Mouse (Mus musculus) embryonic fibroblast, embryonic 13.5 days (primary cell): ENCODE measurements at regions not wholly inside any gene's neighbourhood (a gene's known extent, or its start where the extent isn't known, plus 50 kb on each side); places are given as distances from the start of the nearest gene placed in this dataset.

Experiments used
- H3K27ac ChIP-seq: 2 replicates; pipeline ENCODE4 v1.5.1; 2012; ENCODE audit warnings: low read length, control low read depth, inconsistent platforms; ENCODE audit not compliant: insufficient read depth
- H3K4me1 ChIP-seq: 2 replicates; pipeline ENCODE4 v1.6.1; 2011; ENCODE audit warnings: low read length; ENCODE audit not compliant: control insufficient read depth, insufficient read depth
- H3K4me3 ChIP-seq: 2 replicates; pipeline ENCODE4 v1.5.1; 2011; ENCODE audit warnings: mild to moderate bottlenecking, control low read depth, low read length; ENCODE audit not compliant: insufficient read depth
- CTCF ChIP-seq: IDR thresholded peaks from 2 replicates; pipeline ENCODE4 v1.5.1; 2011; ENCODE audit warnings: mild to moderate bottlenecking, control low read depth, low read length, moderate library complexity, borderline replicate concordance; ENCODE audit not compliant: insufficient read depth
- POLR2A ChIP-seq: IDR thresholded peaks from 2 replicates; pipeline ENCODE4 v1.6.1; 2011; ENCODE audit warnings: low read depth, mild to moderate bottlenecking, control low read depth, low read length, moderate library complexity

DNA sequence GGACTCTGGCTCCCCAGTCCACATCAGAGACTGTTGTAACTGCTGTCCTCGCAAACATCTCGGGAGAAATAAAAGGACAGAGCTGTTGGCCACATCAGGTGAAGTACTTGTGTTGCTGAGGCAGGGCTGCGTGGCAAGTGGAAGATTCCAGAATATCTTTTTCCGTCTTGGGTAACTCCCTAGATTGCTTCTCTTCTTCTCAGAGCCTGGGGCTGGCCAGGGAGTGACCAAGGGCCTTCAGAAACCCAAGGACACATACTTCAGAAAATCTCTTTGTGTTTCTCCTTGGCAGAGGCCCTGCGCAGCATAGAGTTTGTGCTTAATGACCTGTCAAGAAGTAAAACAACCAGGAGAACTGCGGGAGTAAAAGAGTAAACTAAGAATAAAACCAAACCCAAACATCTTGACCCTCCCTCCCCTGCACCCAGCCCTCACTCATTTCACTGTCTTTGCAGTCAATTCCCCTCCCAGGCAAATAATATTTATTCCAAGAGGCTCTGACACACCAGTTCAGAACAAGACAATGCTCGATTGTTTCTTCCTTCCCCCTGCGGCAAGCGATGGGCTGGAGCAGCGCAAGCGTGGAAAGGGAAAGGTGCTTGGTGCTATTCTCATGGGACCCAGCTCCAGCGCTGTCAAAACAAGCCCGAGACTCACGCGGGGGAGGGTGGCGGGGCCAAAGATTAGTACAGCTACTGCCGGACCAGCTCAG, 223.6 kb upstream of the Tmem45b start:
- TF ChIP-seq POLR2A (no peak), CTCF (no peak)
- Histone ChIP-seq H3K27ac (no peak overlapping the region), H3K4me1 (no peaks in the 10 kb centered on the region), H3K4me3 (no peak overlapping the region)

DNA sequence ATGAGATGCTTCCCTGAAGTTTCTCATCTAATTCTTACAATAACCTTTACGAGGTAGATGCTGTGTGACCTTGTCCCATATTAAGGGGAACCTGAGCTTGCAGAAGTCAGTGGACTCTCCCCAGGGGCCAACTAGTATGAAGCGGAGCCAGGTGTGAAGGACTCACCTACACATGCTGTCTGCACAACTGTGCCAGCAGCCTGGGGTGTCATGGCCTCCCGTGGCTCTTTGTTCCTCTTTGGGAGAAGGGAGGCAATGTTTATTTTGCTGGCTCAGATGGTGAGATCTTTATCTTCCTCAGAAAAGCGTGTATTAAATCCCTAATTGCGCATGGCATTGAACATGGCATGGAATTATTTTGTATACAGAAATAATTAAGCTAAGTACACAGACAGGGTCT, 222.2 kb upstream of the Tmem45b start:
- no peak overlapping the region for H3K4me3 ChIP-seq
- no peaks in the 10 kb centered on the region for H3K4me1 ChIP-seq
- TF ChIP-seq POLR2A (no peak), CTCF (no peak)
- no peak overlapping the region for H3K27ac ChIP-seq

DNA sequence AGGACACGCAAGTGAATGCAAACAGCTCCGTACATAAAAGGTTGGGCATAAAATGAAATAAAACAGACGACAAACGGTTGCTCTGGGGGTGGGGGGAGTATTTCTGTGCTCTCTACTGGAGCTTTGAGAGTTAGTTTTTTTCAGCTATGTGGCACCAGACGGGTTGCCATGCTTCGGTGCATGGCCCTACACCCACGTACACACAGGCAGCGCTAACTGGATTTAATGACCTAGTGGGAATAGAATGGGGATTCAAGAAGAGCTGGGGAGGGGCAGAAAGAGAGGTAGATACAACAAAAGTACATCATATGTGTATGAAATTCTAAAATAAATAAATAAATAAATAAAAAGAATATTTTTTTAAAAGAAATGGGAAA, 220.5 kb upstream of the Tmem45b start:
- Histone ChIP-seq H3K27ac (no peak overlapping the region), H3K4me1 (no peaks in the 10 kb centered on the region), H3K4me3 (no peak overlapping the region)
- TF ChIP-seq POLR2A (no peak), CTCF (no peak)

DNA sequence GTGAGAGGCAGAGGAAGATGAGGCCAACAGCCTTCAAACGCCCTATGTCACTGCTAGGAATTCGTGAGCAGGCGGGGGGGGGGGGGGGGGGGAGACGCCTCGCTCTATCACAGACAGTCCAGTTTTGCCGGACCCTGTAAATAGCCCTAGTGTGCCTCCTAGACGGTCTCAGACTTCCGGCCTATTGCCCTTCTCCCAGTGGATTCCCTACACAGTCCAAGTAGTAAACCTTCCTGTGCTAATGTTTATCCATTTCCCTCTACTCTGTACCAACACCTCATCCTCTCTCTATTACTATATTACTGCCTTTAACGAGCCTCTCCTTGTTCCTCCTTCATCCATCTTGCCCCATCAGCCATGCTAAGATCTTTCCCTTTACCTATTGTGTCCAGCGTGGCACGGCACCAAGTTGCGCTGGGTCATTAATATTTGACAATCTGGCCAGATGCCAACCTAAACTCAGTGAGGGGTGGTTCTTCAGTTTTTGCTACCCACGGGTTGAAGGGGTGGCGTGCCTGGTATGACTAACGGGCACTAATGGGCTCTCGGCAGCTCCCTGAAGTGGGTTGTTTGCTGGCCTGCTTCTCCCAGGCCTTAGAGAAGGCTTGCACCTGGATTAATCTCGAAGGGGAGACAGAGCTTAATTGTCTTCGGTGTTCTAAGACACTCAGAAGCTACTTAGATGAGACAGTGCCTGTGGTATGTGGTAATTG, 220.0 kb upstream of the Tmem45b start:
- no peak overlapping the region for H3K27ac ChIP-seq
- H3K4me1 ChIP-seq, result no peaks in the 10 kb centered on the region
- no peak overlapping the region for H3K4me3 ChIP-seq
- TF ChIP-seq POLR2A (no peak), CTCF (no peak)

DNA sequence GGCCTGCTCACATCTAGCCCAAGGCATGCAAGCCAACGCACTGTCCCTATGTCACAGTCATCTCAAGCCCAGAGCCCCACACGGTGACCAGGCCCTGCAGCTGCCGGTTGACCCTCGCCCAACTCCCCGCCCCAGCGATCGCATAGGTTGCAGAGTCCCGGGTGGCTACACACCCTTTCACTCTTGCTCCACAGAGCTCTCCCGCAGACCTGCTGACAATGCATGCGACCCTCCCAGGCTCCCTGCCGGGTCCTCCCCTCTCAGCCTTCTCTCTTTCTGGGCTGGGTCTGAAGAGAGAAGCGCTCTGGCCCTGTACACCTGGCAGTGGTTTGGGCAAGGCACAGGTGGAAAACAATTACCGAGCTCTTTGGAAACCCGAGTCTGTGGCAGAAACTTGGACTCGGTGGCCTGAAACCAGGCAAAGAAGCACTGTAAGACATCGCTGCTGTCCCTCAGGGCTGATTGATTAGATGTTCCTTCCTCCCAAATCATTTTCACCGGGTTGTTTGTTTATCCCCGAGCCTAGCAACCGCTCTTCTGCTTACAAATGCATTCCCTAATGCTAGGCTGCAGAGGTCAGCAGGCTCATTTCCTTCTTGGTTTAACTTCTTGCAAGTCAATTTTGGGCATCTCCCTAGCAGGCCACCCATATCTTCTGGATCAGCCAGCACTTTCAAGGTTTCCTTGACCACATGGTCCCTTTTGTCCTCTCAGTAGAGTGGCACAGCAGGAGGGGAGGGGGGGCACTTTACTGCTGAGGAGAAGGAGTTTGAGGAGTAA, 219.2 kb upstream of the Tmem45b start:
- Histone ChIP-seq H3K4me3 (no peak overlapping the region), H3K4me1 (no peaks in the 10 kb centered on the region), H3K27ac (no peak overlapping the region)
- TF ChIP-seq CTCF (no peak), POLR2A (no peak)

DNA sequence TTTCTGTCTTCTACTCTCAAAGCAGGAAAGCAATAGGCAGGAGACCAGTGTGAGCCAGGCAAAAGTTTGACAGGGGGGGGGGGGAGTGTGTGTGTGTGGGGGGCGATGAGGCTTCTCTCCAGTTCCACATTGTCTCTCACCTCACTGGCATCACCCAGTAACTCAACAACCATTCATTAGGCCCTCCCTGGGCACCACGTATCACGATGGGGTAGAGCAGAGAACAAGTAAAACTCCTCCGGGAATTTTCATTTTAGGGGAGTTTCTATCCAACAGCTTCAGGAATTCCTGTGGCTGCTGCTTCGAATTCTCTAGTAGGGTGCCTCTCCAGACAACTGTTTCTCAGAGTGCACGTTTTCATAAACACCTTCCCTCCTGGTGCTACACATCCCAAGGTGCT, 218.6 kb upstream of the Tmem45b start:
- Histone ChIP-seq H3K4me3 (no peak overlapping the region), H3K4me1 (no peaks in the 10 kb centered on the region), H3K27ac (no peak overlapping the region)
- no peak for TF ChIP-seq CTCF
- no peak for TF ChIP-seq POLR2A

DNA sequence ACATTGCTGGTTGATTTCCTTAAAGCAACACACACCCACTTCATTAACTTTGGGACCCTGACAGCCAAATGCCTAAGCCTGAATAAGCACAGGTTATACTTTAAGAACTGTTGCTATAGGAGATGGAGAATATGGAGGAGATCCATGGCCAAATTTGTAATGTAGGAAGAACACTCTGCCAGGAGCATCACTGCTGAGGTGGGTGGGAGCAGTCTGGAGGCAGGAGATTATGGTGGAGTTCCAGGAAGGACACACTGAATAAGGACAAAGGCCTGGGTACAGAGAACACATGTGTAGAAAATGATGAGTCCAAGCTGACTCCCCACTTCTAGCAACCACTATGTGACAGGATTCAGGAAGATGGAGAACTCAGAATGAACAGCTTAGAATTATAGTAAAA, 212.9 kb upstream of the Tmem45b start:
- TF ChIP-seq POLR2A (no peak), CTCF (no peak)
- Histone ChIP-seq H3K27ac (no peak overlapping the region), H3K4me3 (no peak overlapping the region), H3K4me1 (peaks cover 4% of the 10 kb centered on the region; the same call in 1 of the 2 replicates)

DNA sequence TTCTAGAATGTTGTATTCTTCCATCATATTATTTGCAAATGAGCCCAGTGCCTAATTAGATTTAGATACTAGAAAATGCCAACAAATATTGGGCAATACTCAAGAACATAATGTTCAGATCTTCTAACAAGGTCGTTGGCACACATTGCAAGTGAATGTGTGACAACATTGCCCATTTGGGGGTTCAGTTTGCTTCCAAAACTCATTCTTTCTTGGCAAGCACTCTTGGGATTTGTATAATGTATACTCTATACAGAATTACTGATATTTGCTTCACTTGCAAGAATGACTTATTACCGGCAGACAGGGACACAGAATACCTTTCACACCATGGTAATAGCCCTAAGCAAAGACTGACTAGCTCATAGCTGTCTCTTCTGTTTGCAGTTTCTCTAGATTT, 194.8 kb upstream of the Tmem45b start:
- no peak overlapping the region for H3K4me3 ChIP-seq
- no peaks in the 10 kb centered on the region for H3K4me1 ChIP-seq
- H3K27ac ChIP-seq, result no peak overlapping the region
- no peak for TF ChIP-seq CTCF
- TF ChIP-seq POLR2A, result no peak

DNA sequence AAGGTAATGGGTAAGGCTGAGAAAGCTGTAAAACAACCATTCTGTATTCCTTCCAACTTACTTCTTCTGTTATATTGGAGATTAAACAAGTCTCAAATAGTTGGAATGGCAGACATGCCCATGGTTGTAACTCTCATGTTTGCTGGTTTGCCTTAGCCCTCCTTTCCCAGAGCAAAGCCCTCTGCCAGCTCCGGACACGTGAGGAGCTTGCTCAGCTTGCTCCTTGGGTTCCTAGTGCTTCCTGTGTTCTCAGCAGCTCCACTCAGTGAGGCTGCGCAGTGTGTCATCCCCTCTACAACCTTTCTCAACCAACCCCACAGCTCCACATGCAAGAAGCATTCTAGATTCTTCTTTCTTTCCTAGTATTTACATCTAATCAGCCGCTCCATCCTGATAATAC, 193.3 kb upstream of the Tmem45b start:
- TF ChIP-seq POLR2A (no peak), CTCF (no peak)
- no peak overlapping the region for H3K27ac ChIP-seq
- no peaks in the 10 kb centered on the region for H3K4me1 ChIP-seq

DNA sequence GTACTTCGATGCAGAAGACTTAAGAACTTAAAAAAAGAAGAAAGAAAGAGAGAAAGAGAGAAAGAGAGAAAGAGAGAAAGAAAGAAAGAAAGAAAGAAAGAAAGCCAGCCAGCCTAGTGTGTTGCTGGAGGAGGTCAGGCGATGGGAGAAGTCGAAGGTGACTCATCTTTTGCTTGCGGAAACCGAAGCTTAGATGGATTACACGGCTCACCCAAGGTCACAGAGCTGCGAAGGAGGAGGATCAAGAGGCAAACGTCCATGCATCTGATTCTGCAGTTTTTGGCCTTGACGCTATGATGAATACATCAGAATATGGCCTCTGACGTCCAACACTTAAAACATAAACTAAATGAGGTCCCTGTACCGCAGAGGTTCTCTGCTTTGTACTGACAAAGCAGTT, 192.4 kb upstream of the Tmem45b start:
- H3K4me1 ChIP-seq, result no peaks in the 10 kb centered on the region
- H3K27ac ChIP-seq, result no peak overlapping the region
- TF ChIP-seq CTCF (no peak), POLR2A (no peak)
- H3K4me3 ChIP-seq, result no peak overlapping the region

More for the DNA sequence above, 193.3 kb upstream of the Tmem45b start:
- H3K4me3 ChIP-seq, result no peak overlapping the region
